ENCODE assay signal across 8 mouse cellular contexts in genomic region chr17:33952015-33952414, GRCm38 (mm10). TPM values are rescaled to one million over a fixed set of nuclear protein-coding genes. Genes with fewer than 3 reads are reported as not detected.
A peak's percentile ranks its signal among the peaks of the same experiment; 100 is the strongest.
DNase-seq lines count a peak whose midpoint lies in the region; ATAC-seq and TF ChIP-seq lines count a peak whose summit lies in the region.
"Not testable (repeated sequence)": the region's sequence is repeated elsewhere in the genome, so short reads cannot be mapped to it uniquely, and the experiment has no call there.

No protein-coding gene starts in this region.

- in situ Hi-C loops in ES-E14 (cut with MboI; ENCODE audit: low sequenced_read_pairs in 2 of 2, unreplicated experiment in 2 of 2) = not testable (repeated sequence)

- ATAC-seq in embryonic facial prominence, embryonic 15.5 days (ENCODE audit: insufficient number of reproducible peaks, low FRiP score, low TSS enrichment, low read depth); heart, embryonic 12.5 days (ENCODE audit: insufficient number of reproducible peaks, low FRiP score); hindbrain, postnatal 0 days; limb, embryonic 11.5 days (ENCODE audit: insufficient number of reproducible peaks, low FRiP score, low TSS enrichment, low read depth); lung, embryonic 15.5 days (ENCODE audit: borderline replicate concordance, extremely low read depth, low FRiP score, low TSS enrichment): not testable (repeated sequence)

- H3K4me2 ChIP-seq in embryonic facial prominence, embryonic 15.5 days (replicated peaks) = peak overlapping the region; percentile 94
- H3K4me2 ChIP-seq in heart, embryonic 12.5 days = peak overlapping the region; percentile 91
- peak overlapping the region; percentile 89 for H3K4me2 ChIP-seq in hindbrain, postnatal 0 days (ENCODE audit: low read depth, low read length)
- H3K4me2 ChIP-seq in limb, embryonic 11.5 days (ENCODE audit: low read depth, severe bottlenecking) = peak overlapping the region; percentile 86
- H3K4me2 ChIP-seq in lung, embryonic 15.5 days = peak overlapping the region; percentile 90

- not testable (repeated sequence) for TF ChIP-seq CTCF in hindbrain, postnatal 0 days (IDR thresholded peaks at IDR 0.05; ENCODE audit: low read depth)

- H3K27ac ChIP-seq in ES-E14 (ENCODE audit: insufficient read depth, low read depth, low read length, poor library complexity, severe bottlenecking) = peak overlapping the region; percentile 25; the same call in 1 of the 2 replicates
- peak overlapping the region; percentile 96 for H3K27ac ChIP-seq in embryonic facial prominence, embryonic 15.5 days (replicated peaks)
- H3K27ac ChIP-seq in heart, embryonic 12.5 days (ENCODE audit: poor library complexity, severe bottlenecking) = peak overlapping the region; percentile 88; the same call in 1 of the 2 replicates
- H3K27ac ChIP-seq in hindbrain, postnatal 0 days; limb, embryonic 11.5 days (replicated peaks; ENCODE audit: low read depth, low read length); lung, embryonic 15.5 days: not testable (repeated sequence)

- peaks cover 50% of the 10 kb centered on the region for H3K36me3 ChIP-seq in ES-E14 (ENCODE audit: control insufficient read depth, insufficient read depth, low read length, poor library complexity, severe bottlenecking)
- H3K36me3 ChIP-seq in embryonic facial prominence, embryonic 15.5 days = peaks cover 50% of the 10 kb centered on the region
- H3K36me3 ChIP-seq in heart, embryonic 12.5 days = peaks cover 54% of the 10 kb centered on the region
- H3K36me3 ChIP-seq in hindbrain, postnatal 0 days (ENCODE audit: insufficient read depth, low read length) = peaks cover 11% of the 10 kb centered on the region
- peaks cover 17% of the 10 kb centered on the region for H3K36me3 ChIP-seq in limb, embryonic 11.5 days (ENCODE audit: control insufficient read depth, insufficient read depth, low read length)
- H3K36me3 ChIP-seq in lung, embryonic 15.5 days = peaks cover 43% of the 10 kb centered on the region

- DNase-seq in ES-E14 (ENCODE audit: low read depth, low spot score); hindbrain, postnatal 0 days (ENCODE audit: low spot score); limb, embryonic 11.5 days (ENCODE audit: low spot score): not testable (repeated sequence)
- peak; percentile 18 for DNase-seq in neural tube, embryonic 10.5 days (ENCODE audit: extremely low spot score, low spot score)
- DNase-seq in urinary bladder, adult 2 months (ENCODE audit: low spot score) = peak; percentile 20

- WGBS in embryonic facial prominence, embryonic 15.5 days = 78% methylated on average over 13 of the region's 13 CpGs
- WGBS in heart, embryonic 12.5 days = 70% methylated on average over 13 of the region's 13 CpGs
- WGBS in hindbrain, postnatal 0 days = 77% methylated on average over 13 of the region's 13 CpGs
- 77% methylated on average over 13 of the region's 13 CpGs for WGBS in limb, embryonic 11.5 days
- 72% methylated on average over 13 of the region's 13 CpGs for WGBS in lung, embryonic 15.5 days

- peaks cover 0 to 10% of the 10 kb centered on the region in 2 experiments; a peak in 1 of 4 replicates for H3K4me1 ChIP-seq in ES-E14 (ENCODE audit: control insufficient read depth in 2 of 2, insufficient read depth in 2 of 2, low read length in 2 of 2, poor library complexity in 1 of 2)
- peaks cover 66% of the 10 kb centered on the region for H3K4me1 ChIP-seq in embryonic facial prominence, embryonic 15.5 days
- peaks cover 56% of the 10 kb centered on the region for H3K4me1 ChIP-seq in heart, embryonic 12.5 days (replicated peaks)
- peaks cover 20% of the 10 kb centered on the region for H3K4me1 ChIP-seq in hindbrain, postnatal 0 days (ENCODE audit: insufficient read depth, low read length)
- peaks cover 44% of the 10 kb centered on the region for H3K4me1 ChIP-seq in limb, embryonic 11.5 days (ENCODE audit: control insufficient read depth, insufficient read depth, low read length)
- peaks cover 53% of the 10 kb centered on the region for H3K4me1 ChIP-seq in lung, embryonic 15.5 days

- peak overlapping the region; percentile 38; the same call in 1 of the 2 replicates for H3K9ac ChIP-seq in ES-E14 (ENCODE audit: insufficient read depth, low read depth, low read length, poor library complexity, severe bottlenecking)
- not testable (repeated sequence) for H3K9ac ChIP-seq in embryonic facial prominence, embryonic 15.5 days; hindbrain, postnatal 0 days (replicated peaks; ENCODE audit: low read length); limb, embryonic 11.5 days (ENCODE audit: low read length)
- H3K9ac ChIP-seq in heart, embryonic 12.5 days = peak overlapping the region; percentile 71
- 0 out of 2 replicates have a peak overlapping the region, but pooled peaks have one; percentile 54 for H3K9ac ChIP-seq in lung, embryonic 15.5 days

- not testable (repeated sequence) for H3K27me3 ChIP-seq in embryonic facial prominence, embryonic 15.5 days; heart, embryonic 12.5 days (replicated peaks); hindbrain, postnatal 0 days (ENCODE audit: insufficient read depth, low read length); limb, embryonic 11.5 days (ENCODE audit: control insufficient read depth, insufficient read depth, low read length); lung, embryonic 15.5 days

- peak overlapping the region; percentile 35 to 96 for H3K4me3 ChIP-seq in ES-E14 (ENCODE audit: insufficient read depth in 1 of 2, low read depth in 1 of 2, low read length in 2 of 2, poor library complexity in 1 of 2, severe bottlenecking in 1 of 2)
- peak overlapping the region; percentile 53 for H3K4me3 ChIP-seq in embryonic facial prominence, embryonic 15.5 days (replicated peaks)
- peak overlapping the region; percentile 55; the same call in 1 of the 2 replicates for H3K4me3 ChIP-seq in heart, embryonic 12.5 days
- not testable (repeated sequence) for H3K4me3 ChIP-seq in hindbrain, postnatal 0 days (ENCODE audit: low read length)
- peak overlapping the region; percentile 44 for H3K4me3 ChIP-seq in limb, embryonic 11.5 days (ENCODE audit: low read depth, low read length)
- H3K4me3 ChIP-seq in lung, embryonic 15.5 days = peak overlapping the region; percentile 47; the same call in 1 of the 2 replicates

- not testable (repeated sequence) for H3K9me3 ChIP-seq in ES-E14 (ENCODE audit: control insufficient read depth, insufficient read depth, low read depth, low read length); embryonic facial prominence, embryonic 15.5 days (replicated peaks); heart, embryonic 12.5 days (replicated peaks); hindbrain, postnatal 0 days (ENCODE audit: low read length); limb, embryonic 11.5 days (ENCODE audit: control insufficient read depth, low read length); lung, embryonic 15.5 days

RNA-seq across cellular contexts. Expression of gene B3galt4, which starts 0.7 kb away (rescaled TPM):
- total RNA-seq in ES-E14 (2012; rRNA removed) = 10.3 and 15.3 TPM in 2 replicates
- 6.0 and 8.5 TPM in 2 replicates for polyA plus RNA-seq in embryonic facial prominence, embryonic 15.5 days (2015; fragmentation: Nextera tagmentation; extraction: Ambion mirVana)
- polyA plus RNA-seq in heart, embryonic 12.5 days (2016; fragmentation: Nextera tagmentation; extraction: Ambion mirVana) = 7.2 and 7.4 TPM in 2 replicates
- total RNA-seq in hindbrain, postnatal 0 days (2014; rRNA removed) = 8.9 and 12.3 TPM in 2 replicates
- polyA plus RNA-seq in hindbrain, postnatal 0 days (2015; fragmentation: Nextera tagmentation; extraction: Ambion mirVana) = 10.7 and 11.6 TPM in 2 replicates
- polyA plus RNA-seq in limb, embryonic 11.5 days (2014; fragmentation: Nextera tagmentation; extraction: Ambion mirVana) = 2.6 and 3.0 TPM in 2 replicates
- 3.8 and 4.3 TPM in 2 replicates for polyA plus RNA-seq in lung, embryonic 15.5 days (2015; fragmentation: Nextera tagmentation; extraction: Ambion mirVana)
- 7.7 TPM in 2 replicates for polyA plus RNA-seq in urinary bladder, adult 2 months (2012; rRNA removed)

RNA-seq across cellular contexts. Expression of gene Vps52, which starts 3.6 kb away (rescaled TPM):
- total RNA-seq in ES-E14 (2012; rRNA removed) = 23.2 and 24.8 TPM in 2 replicates
- polyA plus RNA-seq in embryonic facial prominence, embryonic 15.5 days (2015; fragmentation: Nextera tagmentation; extraction: Ambion mirVana) = 48.9 and 57.2 TPM in 2 replicates
- polyA plus RNA-seq in heart, embryonic 12.5 days (2016; fragmentation: Nextera tagmentation; extraction: Ambion mirVana) = 43.0 and 43.9 TPM in 2 replicates
- 55.6 and 57.4 TPM in 2 replicates for total RNA-seq in hindbrain, postnatal 0 days (2014; rRNA removed)
- polyA plus RNA-seq in hindbrain, postnatal 0 days (2015; fragmentation: Nextera tagmentation; extraction: Ambion mirVana) = 62.1 and 63.2 TPM in 2 replicates
- 35.6 and 37.1 TPM in 2 replicates for polyA plus RNA-seq in limb, embryonic 11.5 days (2014; fragmentation: Nextera tagmentation; extraction: Ambion mirVana)
- 49.3 and 55.4 TPM in 2 replicates for polyA plus RNA-seq in lung, embryonic 15.5 days (2015; fragmentation: Nextera tagmentation; extraction: Ambion mirVana)
- polyA plus RNA-seq in urinary bladder, adult 2 months (2012; rRNA removed) = 39.3 and 39.7 TPM in 2 replicates

RNA-seq across cellular contexts. Expression of gene Rps18, which starts 3.8 kb away (rescaled TPM):
- total RNA-seq in ES-E14 (2012; rRNA removed) = 4,706 and 5,724 TPM in 2 replicates
- polyA plus RNA-seq in embryonic facial prominence, embryonic 15.5 days (2015; fragmentation: Nextera tagmentation; extraction: Ambion mirVana) = 1,731 and 1,878 TPM in 2 replicates
- polyA plus RNA-seq in heart, embryonic 12.5 days (2016; fragmentation: Nextera tagmentation; extraction: Ambion mirVana) = 850 and 856 TPM in 2 replicates
- total RNA-seq in hindbrain, postnatal 0 days (2014; rRNA removed) = 1,180 and 1,309 TPM in 2 replicates
- polyA plus RNA-seq in hindbrain, postnatal 0 days (2015; fragmentation: Nextera tagmentation; extraction: Ambion mirVana) = 904 and 918 TPM in 2 replicates
- polyA plus RNA-seq in limb, embryonic 11.5 days (2014; fragmentation: Nextera tagmentation; extraction: Ambion mirVana) = 1,618 and 1,641 TPM in 2 replicates
- 1,650 and 1,822 TPM in 2 replicates for polyA plus RNA-seq in lung, embryonic 15.5 days (2015; fragmentation: Nextera tagmentation; extraction: Ambion mirVana)
- polyA plus RNA-seq in urinary bladder, adult 2 months (2012; rRNA removed) = 1,060 and 1,160 TPM in 2 replicates

RNA-seq across cellular contexts. Expression of gene Wdr46, which starts 11.6 kb away (rescaled TPM):
- total RNA-seq in ES-E14 (2012; rRNA removed) = 65.6 and 78.2 TPM in 2 replicates
- polyA plus RNA-seq in embryonic facial prominence, embryonic 15.5 days (2015; fragmentation: Nextera tagmentation; extraction: Ambion mirVana) = 36.2 and 36.5 TPM in 2 replicates
- polyA plus RNA-seq in heart, embryonic 12.5 days (2016; fragmentation: Nextera tagmentation; extraction: Ambion mirVana) = 25.3 and 26.5 TPM in 2 replicates
- total RNA-seq in hindbrain, postnatal 0 days (2014; rRNA removed) = 16.6 and 16.8 TPM in 2 replicates
- polyA plus RNA-seq in hindbrain, postnatal 0 days (2015; fragmentation: Nextera tagmentation; extraction: Ambion mirVana) = 16.7 and 17.9 TPM in 2 replicates
- polyA plus RNA-seq in limb, embryonic 11.5 days (2014; fragmentation: Nextera tagmentation; extraction: Ambion mirVana) = 37.4 and 45.6 TPM in 2 replicates
- polyA plus RNA-seq in lung, embryonic 15.5 days (2015; fragmentation: Nextera tagmentation; extraction: Ambion mirVana) = 33.1 and 34.2 TPM in 2 replicates
- 15.8 and 17.2 TPM in 2 replicates for polyA plus RNA-seq in urinary bladder, adult 2 months (2012; rRNA removed)

RNA-seq across cellular contexts. Expression of gene Pfdn6, which starts 11.9 kb away (rescaled TPM):
- 175 and 201 TPM in 2 replicates for total RNA-seq in ES-E14 (2012; rRNA removed)
- 145 and 163 TPM in 2 replicates for polyA plus RNA-seq in embryonic facial prominence, embryonic 15.5 days (2015; fragmentation: Nextera tagmentation; extraction: Ambion mirVana)
- 127 and 129 TPM in 2 replicates for polyA plus RNA-seq in heart, embryonic 12.5 days (2016; fragmentation: Nextera tagmentation; extraction: Ambion mirVana)
- 25.2 and 43.1 TPM in 2 replicates for total RNA-seq in hindbrain, postnatal 0 days (2014; rRNA removed)
- polyA plus RNA-seq in hindbrain, postnatal 0 days (2015; fragmentation: Nextera tagmentation; extraction: Ambion mirVana) = 168 and 195 TPM in 2 replicates
- polyA plus RNA-seq in limb, embryonic 11.5 days (2014; fragmentation: Nextera tagmentation; extraction: Ambion mirVana) = 208 and 212 TPM in 2 replicates
- polyA plus RNA-seq in lung, embryonic 15.5 days (2015; fragmentation: Nextera tagmentation; extraction: Ambion mirVana) = 137 and 153 TPM in 2 replicates
- polyA plus RNA-seq in urinary bladder, adult 2 months (2012; rRNA removed) = 86.5 and 87.2 TPM in 2 replicates
